Mouse (Mus musculus): ENCODE results near the gene Camsap2. TPM values are rescaled to one million over a fixed set of nuclear protein-coding genes. Genes with fewer than 3 reads are reported as not detected.

The Camsap2 gene
- total RNA-seq, 4 experiments from 2014 or later: 31.6 to 46.8 (median 39.7) TPM

DNA sequence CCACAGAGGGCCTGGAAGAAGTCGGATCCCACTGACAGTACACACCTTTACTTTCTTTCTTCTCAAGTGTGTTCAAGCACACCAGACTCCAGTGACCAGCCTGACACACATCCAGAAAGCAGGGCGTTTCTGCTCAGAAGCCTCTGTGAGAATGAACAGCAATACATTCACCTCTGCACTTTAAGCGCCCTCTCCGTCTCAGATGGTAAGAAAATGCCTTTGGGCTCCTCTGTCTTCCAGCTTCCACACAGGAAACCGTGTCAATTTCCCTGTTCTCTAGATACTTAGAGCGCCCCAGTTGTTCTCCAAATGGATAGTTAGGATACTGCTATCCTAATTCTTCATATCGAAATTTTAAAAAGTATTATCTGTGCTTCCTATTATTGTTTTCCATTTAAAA lies 2.2 kb downstream of the Camsap2 start:
- no peak for DNase-seq

DNA sequence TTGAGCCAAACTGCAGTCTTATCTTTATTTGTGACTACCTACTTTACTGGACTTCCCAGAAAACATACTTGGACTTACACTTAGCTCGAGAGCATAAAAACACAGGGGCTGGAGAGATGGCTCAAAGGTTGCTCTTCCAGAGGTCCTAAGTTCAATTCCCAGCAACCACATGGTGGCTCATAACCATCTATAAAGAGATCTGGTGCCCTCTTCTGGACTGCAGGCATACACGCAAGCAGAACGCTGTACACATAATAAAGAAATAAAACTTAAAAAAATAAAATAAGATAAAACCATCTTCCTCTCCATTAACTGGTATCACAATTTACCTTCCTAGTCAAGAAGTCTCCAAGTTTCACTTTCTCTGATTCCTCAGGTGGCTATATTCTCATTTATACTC lies 5.4 kb downstream of the Camsap2 start:
- DNase-seq: no peak

DNA sequence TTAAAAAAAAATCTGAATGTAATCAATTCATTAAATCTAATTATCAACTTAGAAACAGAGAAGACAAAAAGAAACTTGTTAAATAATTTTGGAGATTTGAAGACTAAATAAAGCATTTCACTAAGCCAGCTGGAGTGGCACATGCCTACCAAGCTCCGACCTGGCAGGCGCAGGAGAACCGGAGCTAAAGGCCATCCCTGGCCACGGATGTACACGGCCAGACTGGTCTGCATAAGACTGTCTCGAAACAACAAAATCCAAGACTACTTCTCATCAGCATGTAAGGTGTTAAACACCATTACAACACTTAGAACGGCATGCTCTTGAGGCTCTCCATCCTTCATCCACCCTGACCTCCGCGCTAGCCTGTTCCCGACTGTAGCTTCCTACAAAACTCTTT lies 11.2 kb downstream of the Camsap2 start:
- DNase-seq: no peak

DNA sequence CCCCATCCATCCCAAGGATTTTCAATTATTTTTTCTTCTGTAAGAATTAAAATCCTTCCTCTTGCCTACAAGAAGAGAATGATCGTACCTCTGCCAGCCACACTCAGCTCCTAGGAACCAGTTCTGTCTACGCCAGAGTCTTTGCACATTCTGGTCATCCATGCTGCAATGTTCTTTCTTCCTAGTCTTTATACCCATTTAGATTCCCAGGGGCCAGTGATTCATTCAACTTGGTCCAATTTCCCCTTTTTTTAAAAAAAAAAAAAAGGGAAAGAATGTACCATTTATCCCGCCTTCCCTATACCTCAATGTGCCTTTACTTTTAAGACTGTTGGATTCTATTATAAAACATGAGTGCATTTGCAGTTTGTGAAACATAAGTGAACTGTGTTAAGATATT lies 12.4 kb downstream of the Camsap2 start:
- DNase-seq: no peak

DNA sequence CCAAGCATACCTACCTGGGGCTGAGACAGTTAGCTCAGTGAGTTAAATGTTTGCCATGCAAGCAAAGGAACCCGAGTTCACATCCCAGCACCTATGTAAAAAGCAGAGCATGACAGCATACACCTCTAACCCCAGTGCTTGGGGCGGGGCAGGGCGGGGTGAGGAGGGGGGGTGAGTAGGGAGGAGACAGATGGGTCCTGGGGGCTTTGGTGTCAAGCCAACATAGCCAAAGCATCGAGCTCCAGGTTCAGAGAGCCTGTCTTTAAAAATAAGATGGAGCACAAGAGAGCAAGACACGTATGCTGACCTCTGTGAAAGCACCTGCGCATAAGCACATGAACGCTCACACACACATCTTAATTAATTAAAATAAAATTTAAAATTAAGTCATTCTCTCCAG lies 12.8 kb downstream of the Camsap2 start:
- DNase-seq: no peak

DNA sequence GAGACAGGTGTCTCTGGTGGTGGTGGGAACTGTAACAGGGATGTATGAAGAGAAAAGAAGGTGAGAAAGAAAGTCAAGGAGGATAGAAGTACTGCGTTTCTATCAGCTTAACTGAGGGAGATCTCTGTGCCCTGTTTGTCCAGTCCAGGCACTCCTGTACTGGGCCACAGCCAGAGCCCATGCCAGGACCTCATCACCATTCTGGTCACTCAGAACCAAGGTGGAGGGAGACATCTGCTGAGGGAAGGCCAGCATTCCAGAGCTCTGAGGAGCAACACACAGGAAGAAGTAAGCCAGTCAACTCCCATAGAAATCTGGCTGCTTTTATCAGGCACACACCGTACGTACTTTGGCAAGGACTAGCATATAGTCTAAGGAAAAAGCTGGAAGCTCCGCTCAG lies 14.1 kb downstream of the Camsap2 start:
- DNase-seq: no peak

DNA sequence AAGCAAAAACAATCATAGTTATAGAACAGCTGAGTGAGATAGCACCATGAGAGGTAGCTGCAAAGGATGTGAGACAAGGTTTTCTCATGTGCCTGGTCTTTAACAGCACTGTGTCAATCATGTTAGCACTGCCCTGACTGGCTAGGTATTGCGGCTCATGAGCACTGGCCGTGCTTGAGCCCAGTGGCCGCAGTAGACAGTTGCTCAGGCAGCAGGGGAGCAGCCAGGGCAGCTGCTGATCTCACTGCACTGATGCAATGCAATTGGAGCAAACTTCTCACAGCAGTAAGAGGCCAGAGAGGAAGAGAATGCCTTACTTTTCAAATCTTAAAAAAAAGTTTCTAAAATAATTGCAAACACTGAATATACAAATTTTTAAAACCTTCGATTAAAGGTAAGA lies 16.5 kb downstream of the Camsap2 start:
- no peak for DNase-seq

DNA sequence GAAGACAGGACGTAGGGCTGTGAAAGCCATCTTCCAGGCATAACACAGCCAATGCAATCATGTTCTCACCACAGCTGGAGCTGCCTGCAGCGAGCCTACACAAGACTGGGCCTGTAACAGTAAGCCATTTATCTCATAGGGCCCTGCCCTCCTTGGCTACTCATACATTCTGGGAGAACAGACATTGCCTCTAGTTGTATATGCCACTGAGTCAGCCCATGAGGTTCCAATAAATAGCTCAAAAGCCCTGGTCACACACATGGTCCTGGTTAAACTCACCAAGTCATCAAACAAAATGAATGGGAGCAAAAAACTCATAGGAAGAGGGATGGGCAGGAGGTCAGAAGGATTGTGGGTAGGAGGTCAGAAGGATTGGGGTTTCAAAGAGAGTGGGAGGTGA lies 17.3 kb downstream of the Camsap2 start:
- DNase-seq: no peak

DNA sequence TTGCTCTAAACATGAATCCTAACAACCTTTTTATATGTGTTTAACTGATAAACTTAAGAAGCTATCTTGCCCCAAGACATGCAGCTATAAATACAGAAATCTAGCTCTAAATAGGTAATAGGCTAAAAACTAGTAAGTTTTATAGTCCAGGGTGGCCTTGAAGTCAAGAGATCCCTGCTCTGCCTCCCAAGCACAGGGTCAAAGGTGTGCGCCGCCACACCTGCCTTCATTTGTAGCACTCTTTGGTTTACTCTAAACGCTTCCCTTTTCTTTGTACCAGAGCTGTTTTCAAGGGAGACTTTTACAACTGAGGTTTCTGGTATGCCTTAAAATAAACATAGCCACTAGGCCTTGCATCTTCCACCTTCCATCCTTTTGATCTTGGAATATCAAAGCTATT lies 18.3 kb downstream of the Camsap2 start:
- DNase-seq: no peak

DNA sequence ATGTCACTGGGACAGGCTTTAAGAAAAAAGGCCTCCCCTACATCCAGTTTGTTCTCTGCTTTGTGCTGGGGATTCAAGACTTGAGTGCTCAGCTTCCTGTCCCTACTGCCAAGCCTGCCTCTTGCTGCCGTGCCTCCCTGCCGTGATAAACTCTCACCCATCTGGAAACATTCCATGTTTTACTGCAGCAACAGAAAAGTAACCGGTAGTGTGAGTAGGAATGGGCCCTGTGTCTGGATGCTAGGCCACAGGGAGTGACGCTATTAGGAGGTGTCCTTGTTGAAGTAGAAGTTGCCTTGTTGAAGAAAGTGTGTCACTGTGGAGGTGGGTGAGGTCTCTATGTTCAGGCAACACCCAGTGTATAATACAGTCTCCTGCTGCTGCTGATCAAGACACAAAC lies 20.0 kb downstream of the Camsap2 start:
- peak; percentile 29 for DNase-seq

DNA sequence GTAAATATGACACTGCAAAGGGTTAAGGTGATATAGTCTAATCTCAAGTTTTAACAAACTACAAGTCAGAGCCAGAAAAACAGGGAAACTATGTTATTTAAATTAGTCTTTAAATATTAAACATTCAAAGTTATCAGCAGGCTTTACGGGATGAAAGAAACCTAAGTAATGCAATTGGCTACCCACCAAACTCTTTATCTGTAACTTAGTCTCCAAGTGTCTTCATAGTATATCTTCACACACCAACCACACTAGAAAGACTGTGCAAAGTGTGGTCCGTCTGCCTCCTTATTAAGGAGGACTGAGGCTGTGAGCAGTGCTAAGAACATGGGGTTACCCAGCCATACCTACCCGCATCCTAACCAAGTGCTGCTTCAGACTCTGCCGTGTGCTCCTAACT lies 23.6 kb downstream of the Camsap2 start:
- no peak for DNase-seq

DNA sequence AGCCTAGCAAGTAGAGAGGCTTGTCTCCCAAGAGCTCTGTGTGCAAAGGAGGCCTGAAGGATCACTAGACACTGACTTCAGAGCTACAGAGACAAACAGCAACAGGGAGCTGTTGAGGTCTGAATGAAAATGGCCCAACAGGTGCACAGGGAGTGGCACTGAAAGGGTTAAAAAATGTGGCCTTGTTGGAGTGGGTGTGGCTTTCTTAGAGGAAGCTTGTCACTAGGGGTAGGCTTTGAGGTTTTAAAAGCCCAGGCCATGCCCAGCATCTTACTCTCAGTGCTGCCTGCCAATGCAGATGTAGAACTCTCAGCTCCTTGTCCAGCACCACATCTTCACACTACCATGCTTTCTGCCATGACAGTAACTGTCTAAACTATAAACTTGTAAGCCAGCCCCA lies 29.6 kb downstream of the Camsap2 start:
- no peak for DNase-seq

DNA sequence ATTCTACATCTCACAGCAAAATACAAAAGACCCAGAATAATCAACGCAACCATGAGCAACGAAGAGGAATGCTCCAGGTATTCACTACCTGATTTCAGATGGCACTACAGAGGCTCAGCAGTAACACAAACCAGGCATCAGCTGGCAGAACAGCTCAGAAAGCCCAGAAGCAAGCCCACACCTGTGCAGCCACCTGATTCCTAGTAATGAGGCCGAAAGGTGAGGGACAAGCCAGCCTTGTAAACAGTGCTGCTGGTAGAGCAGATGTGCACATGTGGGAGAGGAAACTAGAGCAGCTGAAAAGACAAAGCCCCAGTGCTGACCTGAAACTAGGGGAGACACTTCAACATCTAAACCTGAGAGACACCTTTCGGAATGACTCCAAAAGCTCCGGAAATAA lies 36.7 kb downstream of the Camsap2 start:
- no peak for DNase-seq

DNA sequence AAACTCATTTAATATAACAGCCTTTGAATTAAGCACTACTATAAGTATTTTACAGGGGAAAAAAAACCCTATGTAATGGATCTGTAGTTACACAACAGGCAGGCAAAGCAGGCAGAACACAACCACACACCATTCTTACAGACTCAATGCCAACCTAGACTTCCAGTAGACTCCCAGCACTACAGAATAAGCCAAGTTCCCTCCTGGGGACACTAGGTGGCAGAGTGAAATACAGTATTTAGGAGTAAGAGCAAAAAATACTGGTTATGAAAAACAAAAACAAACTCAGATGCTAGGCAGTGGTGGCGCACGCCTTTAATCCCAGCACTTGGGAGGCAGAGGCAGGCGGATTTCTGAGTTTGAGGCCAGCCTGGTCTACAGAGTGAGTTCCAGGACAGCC lies 39.5 kb downstream of the Camsap2 start:
- DNase-seq: no peak

DNA sequence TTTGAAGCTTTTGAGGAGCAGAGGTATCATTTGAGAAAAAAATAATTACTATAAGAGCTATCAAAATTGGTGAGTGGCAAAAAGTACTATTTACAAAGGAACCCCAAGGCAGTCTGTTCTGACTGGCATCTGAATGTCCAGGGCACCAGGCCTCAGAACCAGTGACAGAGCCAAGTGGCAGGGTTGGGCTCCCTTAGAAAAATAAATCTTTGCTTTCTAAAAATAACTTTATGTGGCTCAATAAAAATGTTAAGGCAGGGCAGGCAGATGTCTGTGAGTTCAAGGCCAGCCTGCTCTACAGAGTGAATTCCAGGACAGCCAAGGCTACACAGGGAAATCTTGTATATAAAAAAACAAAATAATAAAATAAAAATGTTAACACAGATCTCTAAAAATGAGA lies 51.9 kb downstream of the Camsap2 start:
- DNase-seq: no peak

DNA sequence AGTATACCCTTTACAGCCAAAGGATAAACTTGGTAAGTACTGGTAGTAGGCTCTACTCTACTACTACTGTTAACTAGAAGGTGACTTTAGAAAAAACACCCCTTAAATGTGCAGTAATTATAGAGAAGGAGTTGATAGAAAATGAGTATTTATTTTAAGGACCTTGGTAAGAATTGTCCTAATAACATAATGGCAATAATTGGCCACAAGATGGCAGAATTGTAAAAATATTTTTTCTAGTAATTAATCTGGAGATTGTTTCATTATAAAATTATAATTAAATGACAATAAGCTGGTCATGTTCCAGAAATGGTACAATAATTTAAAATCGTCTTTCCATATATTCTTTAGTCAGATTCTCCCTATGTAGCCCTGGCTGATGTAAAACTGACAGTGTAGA lies 56.1 kb downstream of the Camsap2 start:
- no peak for DNase-seq

DNA sequence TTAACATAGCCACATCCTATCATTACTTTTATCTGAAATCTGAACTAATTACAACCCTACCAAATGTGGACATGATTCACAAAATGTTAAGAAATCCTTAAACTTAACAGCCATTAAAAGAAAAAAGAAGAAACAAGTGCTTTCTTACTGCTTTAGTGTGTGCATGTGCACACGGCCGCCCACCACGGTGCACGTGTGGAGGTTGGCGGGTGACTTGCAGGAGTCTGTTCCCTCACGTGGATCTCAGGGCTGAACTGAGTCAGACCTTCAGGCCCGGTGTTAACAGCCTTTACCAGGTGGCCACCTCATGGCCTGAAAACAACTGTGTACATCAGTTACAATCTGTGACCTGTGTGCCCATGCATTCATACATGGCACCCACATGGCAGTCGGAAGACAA lies 68.5 kb downstream of the Camsap2 start:
- DNase-seq: no peak

DNA sequence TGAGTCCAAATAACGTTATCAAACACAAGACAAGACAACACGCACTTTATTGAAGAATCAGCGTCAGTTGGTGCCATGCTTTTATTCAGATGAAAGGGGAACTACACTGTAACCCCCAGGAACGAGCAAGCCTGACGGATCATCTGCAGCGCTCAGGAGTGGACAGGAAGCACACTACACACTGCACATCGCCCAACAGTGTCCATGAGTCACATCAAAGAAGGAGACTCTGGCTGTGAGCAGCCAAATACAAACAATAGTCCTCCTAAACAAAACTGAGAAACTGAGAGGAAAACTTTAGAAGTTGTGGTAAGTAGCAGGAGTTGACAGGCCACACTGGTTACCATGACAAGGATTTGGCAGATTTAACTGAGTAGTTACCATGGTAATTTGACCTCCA lies 77.7 kb downstream of the Camsap2 start:
- no peak for DNase-seq

DNA sequence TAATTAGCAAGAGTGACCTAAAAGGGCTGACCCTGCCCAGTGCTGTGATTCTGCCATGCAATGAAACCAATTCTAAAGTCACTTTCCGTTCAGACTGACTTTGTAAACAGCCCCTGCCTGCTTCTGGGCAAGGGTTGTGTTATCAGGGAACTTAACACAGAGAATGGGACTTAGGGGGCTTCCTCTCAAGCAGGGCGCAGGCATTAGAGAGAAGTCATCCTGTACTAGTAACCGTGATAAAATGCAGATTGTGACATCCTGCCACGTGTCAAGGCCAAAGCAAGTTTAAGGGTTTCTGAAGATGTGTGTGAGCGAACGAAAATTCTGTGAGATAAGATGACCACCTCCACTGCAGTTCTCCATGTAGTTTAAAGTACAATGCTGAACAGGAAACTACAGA lies 79.8 kb downstream of the Camsap2 start:
- DNase-seq: no peak

DNA sequence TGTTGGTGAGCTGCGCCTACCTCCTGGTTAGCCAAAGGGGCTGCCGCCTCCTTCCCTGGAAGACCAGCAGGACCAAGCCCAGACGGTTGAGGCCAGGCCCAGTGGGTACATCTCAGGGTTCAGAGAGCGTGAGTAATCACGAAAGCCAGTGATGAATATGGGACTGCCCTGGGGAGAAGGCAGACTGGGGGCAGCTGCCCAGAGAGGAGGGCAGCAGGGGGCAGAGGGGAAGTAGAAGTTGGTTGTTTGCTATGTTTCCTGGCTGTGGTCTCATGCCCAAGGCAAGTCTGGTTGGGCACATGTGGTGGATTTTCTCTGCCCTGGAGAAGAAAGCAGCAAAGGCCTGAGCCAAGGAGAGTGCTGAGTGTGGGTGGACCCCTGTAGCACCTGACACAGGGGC lies 82.5 kb downstream of the Camsap2 start:
- no peak for DNase-seq

DNA sequence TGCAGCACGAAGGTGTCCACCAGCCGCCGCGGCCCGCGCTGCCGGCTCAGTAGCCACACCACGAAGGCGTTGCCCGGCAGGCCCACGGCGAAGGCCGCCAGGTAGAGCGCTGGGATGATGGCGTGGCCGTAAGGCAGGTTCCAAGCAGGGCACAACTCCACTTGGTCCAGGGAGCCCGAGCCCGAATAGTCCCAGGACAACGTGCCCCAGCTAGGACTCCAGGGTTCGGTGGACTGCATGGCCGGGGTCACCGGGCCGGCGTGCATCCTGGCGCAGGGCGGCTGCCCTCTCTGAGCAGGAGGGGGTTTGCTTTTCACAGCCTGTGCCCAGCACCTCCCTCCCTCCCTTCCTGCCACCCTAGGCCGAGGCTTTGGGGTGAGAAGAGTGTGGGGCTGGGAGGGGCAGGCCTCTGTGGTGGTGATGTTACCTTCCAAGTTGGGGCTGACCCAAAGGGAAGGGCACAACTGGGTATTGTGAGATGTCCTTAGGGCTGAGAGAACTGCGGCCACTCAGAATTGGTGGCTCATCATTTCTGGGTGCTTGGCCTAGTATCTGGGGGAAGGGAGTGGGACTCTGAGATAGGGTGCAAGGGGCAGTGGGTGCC lies 85.2 kb downstream of the Camsap2 start, which contains the start of gene Gpr25:
Gene Gpr25, minus strand, starts transcription at position 239 of the 604 bp plus-strand sequence.
- DNase-seq: no peak

DNA sequence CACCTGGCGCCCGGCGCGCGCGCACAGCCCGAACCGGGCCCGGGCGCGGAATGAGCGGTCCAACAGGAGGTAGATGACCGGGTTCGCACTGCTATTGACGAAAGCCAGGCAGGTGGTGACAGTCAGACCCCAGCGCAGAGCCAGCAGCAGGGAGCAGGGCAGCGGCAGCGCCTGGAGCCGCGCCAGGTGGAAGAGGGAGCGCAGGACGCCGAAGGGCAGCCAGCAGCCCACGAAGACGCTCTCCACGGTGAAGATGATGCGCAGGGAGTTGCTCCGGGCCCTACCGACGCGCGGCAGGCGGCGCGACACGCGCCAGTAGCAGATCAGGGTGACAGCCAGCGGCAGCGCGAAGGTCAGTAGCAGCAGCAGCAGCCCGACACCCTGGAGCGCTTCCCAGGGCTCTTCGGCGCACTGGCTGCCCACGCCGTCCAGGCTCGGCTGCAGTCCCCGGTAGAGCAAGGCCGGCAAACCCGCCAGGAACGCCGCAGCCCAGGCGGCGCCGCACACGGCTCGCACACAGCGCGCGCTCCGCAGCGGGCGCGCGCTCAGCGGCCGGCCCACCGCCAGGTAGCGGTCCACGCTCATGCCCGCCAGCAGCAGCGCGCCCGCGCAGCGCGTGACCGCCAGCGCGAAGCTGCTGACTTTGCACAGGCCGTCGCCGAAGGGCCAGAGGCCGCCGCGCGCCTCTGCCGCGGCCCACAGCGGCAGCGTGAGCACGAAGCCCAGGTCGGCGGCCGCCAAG lies 85.8 kb downstream of the Camsap2 start:
- peak; percentile 25 for DNase-seq

DNA sequence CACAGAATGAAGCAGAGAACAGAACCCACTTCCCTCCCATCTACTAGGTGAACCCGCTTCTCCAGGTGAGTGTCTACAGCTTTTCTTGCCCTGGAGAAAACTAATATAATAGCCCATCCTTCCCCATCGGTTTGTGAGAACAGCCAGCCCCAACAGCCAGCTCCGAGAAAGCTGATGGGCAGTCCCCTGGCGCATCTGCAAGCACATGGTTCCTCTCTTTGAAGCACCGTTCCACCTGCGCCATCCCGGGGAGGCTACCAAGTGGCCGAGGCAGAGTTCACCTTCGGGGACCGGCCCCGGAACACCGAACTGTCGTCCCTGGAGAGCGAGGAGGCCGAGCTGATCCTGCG lies 86.4 kb downstream of the Camsap2 start:
- no peak for DNase-seq

DNA sequence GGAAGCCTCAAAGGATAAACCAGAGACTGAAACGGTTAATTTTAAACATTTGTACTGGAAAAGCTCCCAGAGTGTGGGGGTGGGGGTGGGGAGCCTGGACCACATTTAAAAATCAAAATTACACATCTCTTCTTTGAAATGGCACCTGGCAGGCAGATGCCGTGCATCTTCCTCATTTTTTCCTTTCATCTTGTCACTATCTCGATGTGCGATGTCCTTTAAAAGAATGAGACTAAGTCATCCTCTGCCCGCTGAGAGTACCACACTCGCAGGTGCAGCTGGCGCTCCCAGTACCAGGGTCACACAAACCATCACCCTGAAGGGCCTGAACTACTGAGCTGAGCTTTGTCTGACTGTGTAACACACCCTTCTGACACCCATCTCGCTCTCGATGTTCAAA lies 87.4 kb downstream of the Camsap2 start:
- no peak for DNase-seq

DNA sequence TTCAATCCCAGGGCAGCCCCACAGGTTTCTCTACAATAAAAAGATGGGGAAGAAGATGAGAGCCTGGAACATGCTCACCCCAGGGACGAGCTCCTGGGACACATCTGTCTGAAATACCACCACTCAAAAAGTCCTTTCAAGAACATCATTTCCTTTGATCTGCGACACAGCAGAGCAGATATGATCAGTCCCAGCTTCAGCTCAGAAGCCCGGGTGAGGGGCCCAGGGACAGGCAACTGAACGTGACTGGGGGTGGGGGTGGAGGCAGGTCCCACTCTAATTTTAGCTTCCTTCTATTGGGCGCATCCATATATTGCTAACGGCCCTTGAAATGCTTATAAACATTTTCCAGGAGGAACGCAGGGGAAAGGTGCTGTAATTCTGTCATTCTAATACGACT lies 90.2 kb downstream of the Camsap2 start:
- no peak for DNase-seq

Data from adrenal gland, adult 8-10 months (tissue).